Mouse (Mus musculus): ENCODE measurements at regions not wholly inside any gene's neighbourhood (a gene's known extent, or its start where the extent isn't known, plus 50 kb on each side); places are given as distances from the start of the nearest gene placed in this dataset.

- TF ChIP-seq CHD2 (IDR thresholded peaks at IDR 0.05; ENCODE audit: low read length), result no peak
- no peak for TF ChIP-seq POLR2AphosphoS2 (IDR thresholded peaks at IDR 0.05; ENCODE audit: low read depth, low read length)
- TF ChIP-seq PAX5 (IDR thresholded peaks at IDR 0.05; ENCODE audit: low read length), result no peak
- TF ChIP-seq ETS1 (conservative IDR thresholded peaks at IDR 0.05; ENCODE audit: low read depth, low read length), result no peak
- TF ChIP-seq IRF4 (IDR thresholded peaks at IDR 0.05; ENCODE audit: low read depth, low read length), result no peak
- no peak for TF ChIP-seq HCFC1 (IDR thresholded peaks at IDR 0.05; ENCODE audit: low read depth, low read length)
- TF ChIP-seq ELF1 (IDR thresholded peaks at IDR 0.05; ENCODE audit: low read depth, low read length), result no peak
- no peak for TF ChIP-seq CTCF (conservative IDR thresholded peaks at IDR 0.05 in 1 of 2, IDR thresholded peaks at IDR 0.05 in 1 of 2; ENCODE audit: low read depth in 2 of 2, low read length in 2 of 2)
- TF ChIP-seq BHLHE40 (IDR thresholded peaks at IDR 0.05; ENCODE audit: low read depth, low read length), result no peak
- TF ChIP-seq SMC3 (IDR thresholded peaks at IDR 0.05; ENCODE audit: low read depth, low read length), result no peak
- no peak for TF ChIP-seq NELFE (IDR thresholded peaks at IDR 0.05; ENCODE audit: low read depth, low read length)
Observed at GRCm38 (mm10) chr10:11841494-11841893, 498.3 kb downstream of the Epm2a start.

Data from CH12.LX (cell line).